Mouse (Mus musculus): Measurements from ENCODE around the gene Tmem128.
A peak's percentile ranks its signal among the peaks of the same experiment; 100 is the strongest.

Tmem128 gene

DNA sequence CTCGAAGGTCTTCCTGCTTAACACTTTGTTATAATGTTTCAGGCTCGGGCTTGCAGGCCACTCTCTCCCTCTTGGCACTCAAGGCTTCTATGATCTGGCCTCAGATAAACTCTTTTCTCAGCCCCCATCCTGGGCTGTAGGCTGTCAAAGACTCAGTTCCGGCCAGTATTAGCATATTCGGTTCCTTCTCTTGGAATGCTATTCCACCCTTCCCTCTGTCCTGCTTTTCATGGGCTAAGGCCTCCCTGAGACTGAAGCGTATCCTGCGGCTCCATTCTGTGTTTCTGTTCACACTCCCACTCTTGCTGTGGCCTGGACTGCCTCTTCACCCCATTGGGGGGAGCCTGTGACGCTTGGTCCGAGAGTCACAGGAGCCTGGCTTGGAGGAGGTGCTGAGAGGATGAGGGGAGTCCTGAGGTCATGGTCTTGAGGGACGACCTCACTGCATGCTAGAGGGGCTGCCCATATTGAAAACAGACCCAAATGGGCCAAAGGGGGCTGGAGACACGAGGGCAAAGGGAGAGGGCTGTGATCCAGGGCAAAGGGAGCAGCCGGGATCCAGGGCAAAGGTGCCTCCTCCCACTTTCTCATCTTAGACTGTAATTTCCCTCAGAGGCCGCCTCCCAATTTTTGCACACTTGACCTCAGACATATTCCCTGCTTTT is 18.1 kb downstream of the Tmem128 start:
- DNase-seq (ENCODE audit: low read depth, low spot score): no peak

DNA sequence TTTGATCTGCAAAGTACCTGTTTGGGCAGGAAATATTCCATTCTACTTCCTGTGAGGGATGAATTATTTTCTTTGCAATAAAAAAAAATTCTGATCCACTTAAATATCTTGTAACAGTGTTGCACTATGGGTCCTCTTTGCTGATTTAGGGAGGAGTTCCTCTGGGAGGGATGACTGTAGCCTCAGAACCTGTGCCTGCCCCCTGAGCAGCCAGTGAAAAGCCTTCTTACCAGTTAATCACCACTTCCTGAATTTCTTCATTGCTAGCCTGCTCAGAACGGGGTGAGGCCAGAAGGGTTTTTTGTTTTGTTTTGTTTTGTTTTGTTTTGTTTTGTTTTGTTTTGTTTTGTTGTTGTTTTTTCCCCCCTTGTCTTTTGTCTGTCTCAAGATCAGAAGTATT is 20.1 kb downstream of the Tmem128 start:
- no peak for DNase-seq (ENCODE audit: low read depth, low spot score)

DNA sequence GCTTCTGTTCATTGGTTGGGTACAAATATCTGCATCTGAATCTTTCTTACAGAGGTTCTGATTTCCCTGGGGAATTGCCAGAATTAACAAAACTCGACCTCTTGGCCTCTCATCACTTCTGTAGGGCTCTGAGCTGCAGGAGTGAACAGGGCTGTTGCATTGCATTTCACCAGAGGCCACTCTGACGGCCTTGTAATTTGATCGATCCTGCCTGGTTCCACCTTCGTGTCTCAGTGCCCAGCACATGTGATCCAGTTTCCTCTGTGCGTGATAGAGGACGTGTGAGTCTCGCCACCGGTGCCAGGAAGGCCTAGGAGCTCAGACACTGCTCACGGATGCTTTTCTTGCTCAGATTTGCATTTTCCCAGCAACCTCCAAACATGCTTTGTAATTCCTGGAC is 25.7 kb downstream of the Tmem128 start:
- no peak for DNase-seq (ENCODE audit: low read depth, low spot score)

DNA sequence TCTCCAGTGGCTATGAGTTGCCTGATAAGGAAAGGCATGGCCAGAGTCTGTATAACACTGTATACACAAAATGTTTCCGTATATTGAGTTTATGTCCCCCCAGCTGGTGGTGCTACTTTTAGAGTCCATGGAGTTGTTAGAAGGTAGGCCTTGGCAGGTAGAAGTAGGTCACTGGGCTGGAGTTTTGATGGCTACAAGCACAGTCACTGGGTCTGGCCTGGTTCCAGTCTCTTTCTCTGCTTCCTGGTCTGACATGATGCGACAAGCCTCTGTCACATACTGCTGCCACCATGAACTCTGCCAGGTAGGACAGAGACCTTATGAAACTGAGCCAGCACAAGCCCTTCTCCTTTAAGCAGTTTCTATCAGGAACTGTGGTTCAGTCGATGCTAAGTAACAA is 28.5 kb downstream of the Tmem128 start:
- no peak for DNase-seq (ENCODE audit: low read depth, low spot score)

DNA sequence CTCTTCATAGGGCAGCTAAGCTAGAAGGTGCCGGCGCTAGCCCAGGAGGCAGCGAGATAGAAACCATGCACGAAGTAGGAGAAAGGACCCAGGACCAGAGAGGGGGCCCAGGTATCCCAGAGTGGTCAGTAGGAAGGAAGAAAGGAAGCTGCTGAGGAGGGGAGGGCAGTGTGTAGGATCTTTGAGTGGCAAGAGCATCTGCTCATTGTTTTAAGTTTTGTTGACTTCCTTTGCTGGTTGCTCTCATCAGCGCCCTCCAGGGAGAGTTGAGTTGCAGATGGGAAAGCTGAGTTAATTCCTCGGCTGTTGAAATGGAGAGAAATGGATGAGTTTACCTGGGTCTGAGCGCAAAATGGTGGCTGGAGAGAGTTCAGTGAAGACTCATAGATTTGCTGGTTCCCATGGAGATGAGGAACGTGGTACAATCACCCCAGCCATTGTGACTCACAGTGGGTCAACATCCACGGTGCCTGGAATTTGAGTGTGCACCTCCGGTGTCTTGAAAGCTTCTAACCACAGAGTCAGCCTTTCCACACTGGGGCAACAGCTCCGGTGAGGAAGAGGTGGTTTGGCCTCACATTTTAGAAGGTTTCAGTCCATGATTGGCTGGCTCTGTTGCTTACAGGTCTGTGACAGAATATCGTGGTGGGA is 41.9 kb downstream of the Tmem128 start:
- DNase-seq (ENCODE audit: low read depth, low spot score): no peak

DNA sequence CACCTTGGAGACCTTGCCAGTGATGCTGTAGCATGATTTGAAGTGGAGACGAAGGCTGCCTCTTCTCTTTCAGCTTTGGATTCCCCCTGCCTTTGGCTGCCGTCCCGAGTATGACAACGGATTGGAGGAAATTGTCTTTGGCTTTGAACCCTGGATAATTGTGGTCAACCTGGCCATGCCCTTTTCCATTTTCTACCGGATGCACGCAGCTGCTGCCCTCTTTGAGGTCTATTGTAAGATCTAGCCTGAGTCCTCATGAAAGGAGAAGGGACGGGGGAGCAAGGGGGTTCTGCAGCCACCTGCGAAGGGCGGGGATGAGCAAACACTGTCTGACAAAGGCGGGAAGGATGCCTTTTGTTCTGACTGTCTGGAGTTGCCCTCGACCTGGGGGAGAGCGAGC is 42.7 kb downstream of the Tmem128 start:
- no peak for DNase-seq (ENCODE audit: low read depth, low spot score)

DNA sequence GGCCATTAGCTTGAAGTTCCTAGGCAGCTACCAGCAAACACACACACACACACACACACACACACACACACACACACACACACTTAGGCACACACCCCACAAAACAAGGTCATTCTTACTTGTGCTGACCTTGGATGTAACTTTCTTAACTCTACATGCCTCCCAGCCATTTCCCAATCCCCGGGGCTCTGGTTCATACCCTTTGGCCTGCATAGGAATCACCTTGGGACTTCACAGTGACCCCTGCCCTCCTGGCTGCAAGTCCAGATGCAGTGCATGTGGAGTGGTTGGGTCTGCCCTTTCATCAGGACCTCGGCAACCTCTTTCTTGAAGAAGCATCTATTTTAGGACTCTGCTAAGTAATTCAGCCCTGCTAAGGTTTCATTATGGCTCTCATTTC is 45.3 kb downstream of the Tmem128 start:
- DNase-seq (ENCODE audit: low read depth, low spot score): no peak

DNA sequence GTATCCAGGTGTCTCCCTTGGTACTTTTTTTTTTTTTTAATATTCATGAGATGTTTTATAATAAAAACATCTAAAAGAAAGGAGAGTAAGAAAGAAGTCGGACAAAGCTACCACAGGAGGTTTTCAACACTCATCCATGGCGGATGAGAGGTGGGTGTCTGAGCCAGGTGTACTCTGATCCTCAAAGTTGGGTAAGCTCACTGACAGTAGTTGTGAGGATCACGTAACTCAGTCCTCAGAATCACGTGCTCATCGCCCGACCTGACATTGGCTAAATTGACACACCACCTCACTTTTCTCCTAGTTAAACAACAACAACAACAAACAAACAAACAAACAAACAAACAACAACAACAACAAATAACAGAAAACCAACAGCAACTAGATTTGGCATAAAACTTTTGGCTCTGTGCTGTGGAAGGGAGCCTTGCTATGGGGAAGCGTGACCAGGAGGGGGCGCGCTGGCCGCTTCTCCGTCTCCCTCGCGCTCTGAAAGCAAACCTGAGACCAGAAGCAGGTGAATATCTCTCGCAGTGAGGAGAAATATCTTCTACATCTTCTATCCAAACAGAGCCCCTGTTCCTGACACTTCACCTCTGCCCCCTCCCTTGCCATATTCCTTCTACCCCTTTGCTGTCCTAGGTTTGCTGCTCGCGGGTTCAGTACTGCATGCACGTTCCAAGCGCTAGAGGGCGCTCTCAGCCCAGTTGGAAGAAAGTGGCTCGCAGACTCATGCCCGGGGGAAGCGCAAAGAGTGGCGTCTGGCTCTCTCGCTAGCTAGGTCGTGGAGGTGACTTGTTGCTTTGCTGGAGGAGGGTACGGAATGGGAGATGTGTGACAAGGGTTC is 47.5 kb downstream of the Tmem128 start:
- peak; percentile 83 for DNase-seq (ENCODE audit: low read depth, low spot score)

DNA sequence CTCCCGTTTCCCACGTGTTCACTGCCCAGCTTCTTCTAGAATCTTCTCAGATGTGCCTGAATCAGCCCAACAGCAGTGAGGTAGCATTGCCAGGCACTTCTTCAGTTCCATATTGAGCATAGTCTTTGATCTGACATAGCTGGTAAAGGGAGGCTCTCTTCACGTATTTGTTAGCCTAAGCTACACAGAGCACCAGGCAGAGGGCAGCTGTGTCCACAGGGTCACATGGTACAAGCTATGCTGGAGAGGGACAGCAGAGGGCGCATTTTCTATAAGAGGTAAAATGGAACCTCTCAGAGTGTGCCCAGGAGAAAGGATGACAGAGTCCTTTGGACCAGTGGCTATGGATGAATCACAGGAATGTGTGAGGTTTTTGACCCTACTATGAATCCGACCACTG is 48.9 kb downstream of the Tmem128 start:
- DNase-seq (ENCODE audit: low read depth, low spot score): peak; percentile 42

DNA sequence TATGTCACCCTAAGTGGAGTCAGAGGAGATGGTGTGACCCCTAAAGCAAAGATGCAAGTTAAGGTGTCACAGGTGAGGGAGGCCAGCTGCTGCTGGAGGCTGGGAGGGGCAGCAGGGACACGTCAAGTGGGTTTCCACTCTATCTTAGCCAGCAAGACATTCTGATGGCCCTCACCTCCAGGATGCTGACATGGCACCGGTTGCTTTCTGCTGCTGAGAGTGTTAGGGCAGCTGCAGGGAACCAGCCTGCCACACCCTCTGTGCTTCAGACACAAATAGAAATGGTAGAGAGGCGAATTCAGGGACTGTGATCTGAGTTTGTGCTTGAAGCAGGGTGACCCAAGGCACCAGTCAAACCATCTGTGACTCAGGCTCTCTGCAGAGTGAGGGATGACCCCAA is 49.8 kb downstream of the Tmem128 start:
- no peak for DNase-seq (ENCODE audit: low read depth, low spot score)
